Mouse (Mus musculus) MEL (cell line): ENCODE measurements around the gene Gpam. TPM values are rescaled to one million over a fixed set of nuclear protein-coding genes. Genes with fewer than 3 reads are reported as not detected.

Experiments used
- DNase-seq: peaks from one replicate; pipeline ENCODE4 v3.0.0; 2011; ENCODE audit warnings: low read depth, low spot score
- H3K27ac ChIP-seq: 2 replicates; pipeline ENCODE4 v1.5.1; 2012; ENCODE audit warnings: low read depth, mild to moderate bottlenecking, control low read depth, low read length, moderate library complexity; ENCODE audit not compliant: control insufficient read depth
- H3K27me3 ChIP-seq, 2 experiments: fragments of 150-350 bp in 1 of 2; sonication (generic) in 1 of 2; 2 replicates each; pipeline ENCODE4 v1.6.1; 2012; ENCODE audit warnings: low read length in 2 of 2, mild to moderate bottlenecking in 2 of 2, improper control_type of control experiment in 1 of 2, moderate library complexity in 1 of 2; ENCODE audit not compliant: insufficient read depth in 2 of 2, control insufficient read depth in 1 of 2
- H3K36me3 ChIP-seq, 2 experiments: 2 replicates each; pipeline ENCODE4 v1.6.1; 2012 to 2014; ENCODE audit warnings: low read length in 2 of 2, improper control_type of control experiment in 1 of 2, inconsistent platforms in 1 of 2, mild to moderate bottlenecking in 1 of 2; ENCODE audit not compliant: insufficient read depth in 2 of 2, control insufficient read depth in 1 of 2
- H3K4me1 ChIP-seq, 2 experiments: fragments of 150-350 bp in 1 of 2; sonication (generic) in 1 of 2; 2 replicates each; pipeline ENCODE4 v1.6.1; 2012; ENCODE audit warnings: low read length in 2 of 2, improper control_type of control experiment in 1 of 2, mild to moderate bottlenecking in 1 of 2; ENCODE audit not compliant: insufficient read depth in 2 of 2, control insufficient read depth in 1 of 2
- H3K4me3 ChIP-seq, 2 experiments: fragments of 150-350 bp in 1 of 2; sonication (generic) in 1 of 2; 2 replicates each; pipeline ENCODE4 v1.5.1; 2012; ENCODE audit warnings: low read depth in 2 of 2, low read length in 2 of 2, mild to moderate bottlenecking in 2 of 2, moderate library complexity in 2 of 2, control low read depth in 1 of 2, improper control_type of control experiment in 1 of 2; ENCODE audit not compliant: control insufficient read depth in 1 of 2, insufficient read depth in 1 of 2
- H3K79me2 ChIP-seq: 2 replicates; pipeline ENCODE4 v1.6.1; 2012; ENCODE audit warnings: mild to moderate bottlenecking, low read length, moderate library complexity; ENCODE audit not compliant: control insufficient read depth, poor library complexity, insufficient read depth
- H3K9ac ChIP-seq: 2 replicates; pipeline ENCODE4 v1.6.1; 2012; ENCODE audit warnings: low read depth, mild to moderate bottlenecking, control low read depth, low read length, moderate library complexity; ENCODE audit not compliant: control insufficient read depth, poor library complexity, severe bottlenecking
- H3K9me3 ChIP-seq: fragments of 150-350 bp; sonication (generic); replicated peaks from 2 replicates; pipeline ENCODE4 v1.6.1; 2012; ENCODE audit warnings: mild to moderate bottlenecking, low read length, improper control_type of control experiment, moderate library complexity; ENCODE audit not compliant: insufficient read depth
- BHLHE40 ChIP-seq: IDR thresholded peaks from 2 replicates; pipeline ENCODE4 v1.6.1; 2012; ENCODE audit warnings: low read depth, mild to moderate bottlenecking, inconsistent platforms, low read length, improper control_type of control experiment, borderline replicate concordance
- CHD1 ChIP-seq: IDR thresholded peaks from 2 replicates; pipeline ENCODE4 v1.6.1; 2012; ENCODE audit warnings: low read depth, mild to moderate bottlenecking, inconsistent platforms, low read length, improper control_type of control experiment
- CHD2 ChIP-seq: IDR thresholded peaks from 2 replicates; pipeline ENCODE4 v1.6.1; 2011; ENCODE audit warnings: low read length, improper control_type of control experiment
- E2F4 ChIP-seq: IDR thresholded peaks from 2 replicates; pipeline ENCODE4 v1.6.1; 2011; ENCODE audit warnings: low read depth, low read length, improper control_type of control experiment, borderline replicate concordance
- GABPA ChIP-seq: IDR thresholded peaks from 2 replicates; pipeline ENCODE4 v1.6.1; 2012; ENCODE audit warnings: low read depth, mild to moderate bottlenecking, inconsistent platforms, low read length, improper control_type of control experiment, moderate library complexity
- GATA1 ChIP-seq: IDR thresholded peaks from 2 replicates; pipeline ENCODE4 v1.6.1; 2011; ENCODE audit warnings: low read depth, low read length, improper control_type of control experiment
- HCFC1 ChIP-seq: IDR thresholded peaks from 2 replicates; pipeline ENCODE4 v1.6.1; 2012; ENCODE audit warnings: low read depth, mild to moderate bottlenecking, inconsistent platforms, low read length, improper control_type of control experiment, moderate library complexity
- JUND ChIP-seq: IDR thresholded peaks from 2 replicates; pipeline ENCODE4 v1.6.1; 2011; ENCODE audit warnings: low read depth, mild to moderate bottlenecking, improper control_type of control experiment, low read length
- MEF2A ChIP-seq: IDR thresholded peaks from 2 replicates; pipeline ENCODE4 v1.6.1; 2014; ENCODE audit warnings: low read depth, mild to moderate bottlenecking, inconsistent platforms, low read length, improper control_type of control experiment; ENCODE audit not compliant: poor library complexity, insufficient replicate concordance, severe bottlenecking; ENCODE audit errors: extremely low read depth
- MYB ChIP-seq: IDR thresholded peaks from 2 replicates; pipeline ENCODE4 v1.6.1; 2011; ENCODE audit warnings: mild to moderate bottlenecking, low read depth, low read length, improper control_type of control experiment
- NRF1 ChIP-seq: IDR thresholded peaks from 2 replicates; pipeline ENCODE4 v1.6.1; 2014; ENCODE audit warnings: low read depth, mild to moderate bottlenecking, inconsistent platforms, low read length, improper control_type of control experiment, moderate library complexity; ENCODE audit not compliant: poor library complexity, insufficient read depth, severe bottlenecking
- POLR2A ChIP-seq, 2 experiments: IDR thresholded peaks; 2 replicates each; pipeline ENCODE4 v1.6.1; 2011 to 2012; ENCODE audit warnings: low read length in 2 of 2, mild to moderate bottlenecking in 2 of 2, control low read depth in 1 of 2, improper control_type of control experiment in 1 of 2, low read depth in 1 of 2, moderate library complexity in 1 of 2; ENCODE audit not compliant: control insufficient read depth in 1 of 2, insufficient read depth in 1 of 2, poor library complexity in 1 of 2
- RAD21 ChIP-seq: IDR thresholded peaks from 2 replicates; pipeline ENCODE4 v1.6.1; 2011; ENCODE audit warnings: mild to moderate bottlenecking, low read depth, low read length, improper control_type of control experiment
- RCOR1 ChIP-seq: IDR thresholded peaks from 2 replicates; pipeline ENCODE4 v1.6.1; 2012; ENCODE audit warnings: low read depth, mild to moderate bottlenecking, inconsistent platforms, low read length, improper control_type of control experiment
- SIN3A ChIP-seq: IDR thresholded peaks from 2 replicates; pipeline ENCODE4 v1.6.1; 2012; ENCODE audit warnings: low read length, improper control_type of control experiment, inconsistent platforms
- SMC3 ChIP-seq: IDR thresholded peaks from 2 replicates; pipeline ENCODE4 v1.6.1; 2011; ENCODE audit warnings: low read depth, low read length, improper control_type of control experiment
- TCF12 ChIP-seq: IDR thresholded peaks from 2 replicates; pipeline ENCODE4 v1.6.1; 2014; ENCODE audit warnings: low read depth, mild to moderate bottlenecking, inconsistent platforms, low read length, improper control_type of control experiment, moderate library complexity
- UBTF ChIP-seq: IDR thresholded peaks from 2 replicates; pipeline ENCODE4 v1.6.1; 2012; ENCODE audit warnings: low read depth, mild to moderate bottlenecking, inconsistent platforms, low read length, improper control_type of control experiment, moderate library complexity, borderline replicate concordance; ENCODE audit not compliant: insufficient read depth
- ZKSCAN1 ChIP-seq: IDR thresholded peaks from 2 replicates; pipeline ENCODE4 v1.6.1; 2012; ENCODE audit warnings: low read depth, mild to moderate bottlenecking, inconsistent platforms, low read length, improper control_type of control experiment, moderate library complexity
- polyA plus RNA-seq, 2 experiments: library from polyadenylated mRNA; stranded (reverse) in 1 of 2; unstranded in 1 of 2; fragments of >175 nt in 1 of 2; fragments of >200 nt in 1 of 2; gene quantifications; 2 replicates each; pipeline versions ENCODE4 v1.2.1 to v1.2.4; 2012; ENCODE audit warnings: low replicate concordance in 2 of 2, low read depth in 1 of 2; ENCODE audit not compliant: insufficient read length in 2 of 2, insufficient read depth in 1 of 2, missing spikeins in 1 of 2
- total RNA-seq: library from RNA; depleted of rRNA; stranded (reverse); fragments of 300-350 nt; gene quantifications from 2 replicates; pipeline ENCODE4 v1.2.3, GENCODE M21; 2012

Gene Gpam
- total and polyA plus RNA-seq, 3 experiments: 26.2 to 327 (median 37.1) TPM

DNA sequence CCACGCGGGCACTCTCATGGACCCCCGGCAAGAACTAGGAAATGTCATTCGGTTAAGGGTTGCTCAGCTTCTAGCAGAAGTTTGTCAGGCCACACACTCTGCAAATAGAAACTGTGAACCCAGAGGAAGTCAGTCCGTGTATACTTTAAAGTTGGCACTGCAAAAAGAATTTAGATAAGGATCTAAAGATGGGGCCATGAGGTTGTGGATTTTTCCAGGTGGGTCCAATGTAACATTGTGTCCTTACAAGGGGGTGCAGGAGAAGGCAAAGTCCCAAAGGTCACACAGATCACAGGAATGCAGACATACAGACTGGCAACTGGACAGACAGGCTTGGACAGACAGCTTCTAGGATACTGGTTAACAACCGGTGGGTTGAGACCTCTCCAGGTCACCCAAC is 21.1 kb upstream of the Gpam start:
- H3K9ac ChIP-seq: no peak overlapping the region
- no peak overlapping the region for H3K4me3 ChIP-seq
- H3K27ac ChIP-seq: no peak overlapping the region
- no peaks in the 10 kb centered on the region for H3K36me3 ChIP-seq
- DNase-seq: no peak
- H3K4me1 ChIP-seq: no peaks in the 10 kb centered on the region
- peaks cover under 1 to 7% of the 10 kb centered on the region in 2 experiments for H3K27me3 ChIP-seq
- TF ChIP-seq SMC3 (no peak), GATA1 (0 out of 2 replicates have a peak, but pooled peaks have one; percentile 6)
- H3K9me3 ChIP-seq: no peaks in the 10 kb centered on the region
- no peaks in the 10 kb centered on the region for H3K79me2 ChIP-seq

DNA sequence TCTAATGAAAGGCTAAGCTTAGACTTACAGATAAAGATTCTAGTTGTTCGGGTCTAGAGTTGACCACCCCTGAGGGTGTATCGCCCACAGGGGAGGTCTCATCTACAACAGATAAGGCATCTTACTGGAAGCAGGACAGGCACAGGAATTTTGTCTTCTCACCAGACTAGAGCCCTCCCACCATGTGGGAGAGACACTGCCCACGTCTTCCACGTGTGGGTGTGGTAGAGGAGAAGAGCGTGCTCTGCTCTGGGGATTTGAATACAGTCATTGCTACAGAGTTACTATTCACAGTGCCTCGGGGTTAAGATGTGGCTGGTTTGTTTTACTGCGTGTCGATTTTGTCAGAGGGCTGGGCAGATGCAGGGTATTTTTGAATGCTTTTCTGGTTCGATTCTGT is 20.5 kb upstream of the Gpam start:
- no peak overlapping the region for H3K9ac ChIP-seq

DNA sequence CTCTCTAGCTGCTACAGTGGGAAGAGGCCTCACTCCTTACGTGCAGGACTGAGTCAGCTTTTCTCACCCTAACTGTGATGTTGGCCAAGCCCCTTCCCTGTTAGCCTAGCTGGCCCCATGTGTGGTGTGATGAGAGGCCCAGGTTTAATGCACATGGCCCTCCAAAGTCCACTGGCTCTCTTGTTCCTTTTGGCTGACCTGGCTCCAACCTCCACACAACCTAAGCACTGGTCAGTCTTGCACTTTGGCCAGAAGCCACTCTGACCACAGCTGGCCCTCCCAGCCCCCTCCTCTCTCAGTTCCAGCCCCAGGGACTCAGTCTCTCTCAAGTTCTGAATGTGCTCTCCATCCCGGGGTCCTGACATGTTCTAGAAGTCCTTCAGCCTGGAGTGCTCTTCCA is 18.1 kb upstream of the Gpam start:
- peaks cover 3 to 9% of the 10 kb centered on the region in 2 experiments for H3K27me3 ChIP-seq
- H3K9ac ChIP-seq: no peak overlapping the region
- TF ChIP-seq GABPA: no peak
- no peak for TF ChIP-seq SIN3A
- no peak for TF ChIP-seq ZKSCAN1
- no peaks in the 10 kb centered on the region for H3K4me1 ChIP-seq
- H3K79me2 ChIP-seq: no peaks in the 10 kb centered on the region
- no peak overlapping the region for H3K27ac ChIP-seq
- DNase-seq: no peak
- no peaks in the 10 kb centered on the region for H3K9me3 ChIP-seq
- H3K36me3 ChIP-seq: no peaks in the 10 kb centered on the region
- H3K4me3 ChIP-seq: no peak overlapping the region

More for the DNA sequence above, 20.5 kb upstream of the Gpam start:
- no peak for DNase-seq
- no peaks in the 10 kb centered on the region for H3K9me3 ChIP-seq
- H3K4me3 ChIP-seq: no peak overlapping the region
- no peaks in the 10 kb centered on the region for H3K36me3 ChIP-seq
- no peaks in the 10 kb centered on the region for H3K4me1 ChIP-seq
- peaks cover 3 to 7% of the 10 kb centered on the region in 2 experiments for H3K27me3 ChIP-seq
- no peak overlapping the region for H3K27ac ChIP-seq
- TF ChIP-seq MEF2A: no peak
- TF ChIP-seq CHD1: no peak
- no peak for TF ChIP-seq SMC3
- TF ChIP-seq JUND: no peak
- TF ChIP-seq UBTF: no peak
- no peak for TF ChIP-seq MYB
- TF ChIP-seq CHD2: no peak
- no peak for TF ChIP-seq BHLHE40
- TF ChIP-seq HCFC1: no peak
- TF ChIP-seq POLR2A (IDR thresholded peaks at IDR 0.05; ENCODE audit: control insufficient read depth in 1 of 2, insufficient read depth in 1 of 2, low read depth in 1 of 2, low read length in 2 of 2, poor library complexity in 1 of 2): no peak
- TF ChIP-seq RCOR1: no peak
- no peak for TF ChIP-seq NRF1
- no peak for TF ChIP-seq RAD21
- no peak for TF ChIP-seq TCF12
- TF ChIP-seq E2F4: no peak
- H3K79me2 ChIP-seq: no peaks in the 10 kb centered on the region
